Mouse (Mus musculus): ENCODE measurements around the gene Nol9. TPM values are rescaled to one million over a fixed set of nuclear protein-coding genes. Genes with fewer than 3 reads are reported as not detected.

Gene Nol9
- polyA plus RNA-seq, 1 experiment from 2014 or later, result 41.0 TPM

DNA sequence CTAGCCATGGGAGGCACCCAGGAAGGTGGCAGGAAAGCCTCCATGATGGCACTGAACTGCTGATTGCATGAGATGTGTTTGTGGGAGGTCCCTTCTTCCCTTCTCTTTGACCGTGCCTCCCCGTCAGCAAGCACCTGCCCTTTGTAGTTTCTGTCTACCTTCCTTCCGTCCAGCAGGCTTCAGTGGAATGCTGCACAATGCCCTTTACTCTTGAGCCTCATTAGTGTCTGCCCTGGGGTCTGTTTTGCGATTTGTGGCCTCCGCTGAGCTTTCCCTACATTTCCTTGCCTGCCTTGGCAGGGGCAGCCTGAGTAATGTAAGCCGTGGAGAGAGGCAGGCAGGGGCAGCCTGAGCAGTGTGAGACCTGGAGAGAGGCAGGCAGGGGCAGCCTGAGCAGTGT is 5.5 kb downstream of the Nol9 start:
- Histone ChIP-seq H3K36me3 (ENCODE audit: control insufficient read depth, insufficient read depth, low read length) (peaks cover 24% of the 10 kb centered on the region), H3K4me2 (ENCODE audit: low read depth, low read length, severe bottlenecking) (no peak overlapping the region), H3K4me1 (replicated peaks; ENCODE audit: control insufficient read depth, insufficient read depth, low read length) (peaks cover 9% of the 10 kb centered on the region), H3K27ac (ENCODE audit: low read depth, low read length) (no peak overlapping the region), H3K9ac (ENCODE audit: low read length) (no peak overlapping the region), H3K9me3 (ENCODE audit: control insufficient read depth, low read length) (no peaks in the 10 kb centered on the region), H3K4me3 (ENCODE audit: low read depth, low read length) (no peak overlapping the region), H3K27me3 (ENCODE audit: control insufficient read depth, insufficient read depth, low read length) (no peaks in the 10 kb centered on the region)
- DNase-seq (ENCODE audit: low spot score) (no peak), ATAC-seq (replicated peaks; ENCODE audit: low FRiP score) (no peak)
- WGBS, result 80% methylated on average over 6 of the region's 6 CpGs

GRCm38 (mm10) chr4:152062390-152063110 is 23.4 kb downstream of the Nol9 start:
- Histone ChIP-seq H3K27me3 (ENCODE audit: control insufficient read depth, insufficient read depth, low read length) (no peaks in the 10 kb centered on the region), H3K4me2 (ENCODE audit: low read depth, low read length, severe bottlenecking) (no peak overlapping the region), H3K4me3 (ENCODE audit: low read depth, low read length) (no peak overlapping the region), H3K4me1 (replicated peaks; ENCODE audit: control insufficient read depth, insufficient read depth, low read length) (no peaks in the 10 kb centered on the region), H3K9me3 (ENCODE audit: control insufficient read depth, low read length) (no peaks in the 10 kb centered on the region), H3K9ac (ENCODE audit: low read length) (no peak overlapping the region), H3K36me3 (ENCODE audit: control insufficient read depth, insufficient read depth, low read length) (peaks cover 4% of the 10 kb centered on the region; the same call in 1 of the 2 replicates), H3K27ac (ENCODE audit: low read depth, low read length) (no peak overlapping the region)
- 83% methylated on average over 9 of the region's 9 CpGs for WGBS
- no peak for ATAC-seq (replicated peaks; ENCODE audit: low FRiP score)
- DNase-seq (ENCODE audit: low spot score), result no peak

- Histone ChIP-seq H3K9ac (ENCODE audit: low read length) (no peak overlapping the region), H3K4me1 (replicated peaks; ENCODE audit: control insufficient read depth, insufficient read depth, low read length) (no peaks in the 10 kb centered on the region), H3K9me3 (ENCODE audit: control insufficient read depth, low read length) (no peaks in the 10 kb centered on the region), H3K36me3 (ENCODE audit: control insufficient read depth, insufficient read depth, low read length) (no peaks in the 10 kb centered on the region), H3K27me3 (ENCODE audit: control insufficient read depth, insufficient read depth, low read length) (no peaks in the 10 kb centered on the region), H3K4me3 (ENCODE audit: low read depth, low read length) (no peak overlapping the region), H3K4me2 (ENCODE audit: low read depth, low read length, severe bottlenecking) (no peak overlapping the region), H3K27ac (ENCODE audit: low read depth, low read length) (no peak overlapping the region)
- ATAC-seq (replicated peaks; ENCODE audit: low FRiP score) (no peak), DNase-seq (ENCODE audit: low spot score) (no peak)
Observed at GRCm38 (mm10) chr4:152067280-152067679, 28.2 kb downstream of the Nol9 start.

DNA sequence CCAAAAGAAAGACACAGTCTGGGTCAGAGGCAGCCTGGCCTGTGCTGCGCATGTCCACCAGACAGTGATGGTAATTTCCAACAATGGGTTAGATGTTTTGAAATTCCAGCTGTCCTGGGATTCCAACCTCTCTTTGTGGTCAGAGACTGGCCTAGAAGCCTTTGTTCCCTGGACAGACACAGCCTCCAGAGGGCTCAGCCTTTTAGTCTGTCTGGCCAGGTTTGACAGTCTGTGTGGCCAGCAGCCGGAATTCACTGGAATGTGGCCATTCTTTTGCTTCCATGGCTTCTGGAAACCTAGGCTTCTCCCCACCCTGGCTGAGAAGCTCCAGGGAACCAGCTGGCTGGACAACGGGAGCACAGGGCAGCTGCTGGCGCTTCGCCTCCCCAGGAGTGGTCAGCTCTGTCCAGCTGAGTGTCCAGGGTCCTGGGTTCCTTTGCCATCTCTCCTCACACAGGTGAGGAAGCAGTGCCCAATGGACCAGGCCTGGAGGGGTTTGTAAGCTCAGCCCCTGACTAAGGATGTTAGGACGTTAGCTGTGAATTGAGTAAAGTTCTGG is 29.1 kb downstream of the Nol9 start:
- Histone ChIP-seq H3K36me3 (ENCODE audit: control insufficient read depth, insufficient read depth, low read length) (no peaks in the 10 kb centered on the region), H3K9me3 (ENCODE audit: control insufficient read depth, low read length) (no peaks in the 10 kb centered on the region), H3K4me3 (ENCODE audit: low read depth, low read length) (no peak overlapping the region), H3K4me1 (replicated peaks; ENCODE audit: control insufficient read depth, insufficient read depth, low read length) (no peaks in the 10 kb centered on the region), H3K9ac (ENCODE audit: low read length) (no peak overlapping the region), H3K4me2 (ENCODE audit: low read depth, low read length, severe bottlenecking) (no peak overlapping the region), H3K27ac (ENCODE audit: low read depth, low read length) (no peak overlapping the region), H3K27me3 (ENCODE audit: control insufficient read depth, insufficient read depth, low read length) (no peaks in the 10 kb centered on the region)
- ATAC-seq (replicated peaks; ENCODE audit: low FRiP score), result no peak
- WGBS, result 75% methylated on average over 6 of the region's 6 CpGs
- DNase-seq (ENCODE audit: low spot score), result no peak

- WGBS, result 87% methylated on average over 3 of the region's 3 CpGs
- DNase-seq (ENCODE audit: low spot score) (no peak), ATAC-seq (replicated peaks; ENCODE audit: low FRiP score) (no peak)
Observed at GRCm38 (mm10) chr4:152069245-152069644, 30.1 kb downstream of the Nol9 start.

GRCm38 (mm10) chr4:152070494-152071396 is 31.6 kb downstream of the Nol9 start:
- H3K9ac ChIP-seq (ENCODE audit: low read length), result no peak overlapping the region
- no peak overlapping the region for H3K27ac ChIP-seq (ENCODE audit: low read depth, low read length)
- H3K4me2 ChIP-seq (ENCODE audit: low read depth, low read length, severe bottlenecking), result no peak overlapping the region
- DNase-seq (ENCODE audit: low spot score) (no peak), ATAC-seq (replicated peaks; ENCODE audit: low FRiP score) (no peak)
- no peaks in the 10 kb centered on the region for H3K4me1 ChIP-seq (replicated peaks; ENCODE audit: control insufficient read depth, insufficient read depth, low read length)
- 77% methylated on average over 11 of the region's 11 CpGs for WGBS
- H3K27me3 ChIP-seq (ENCODE audit: control insufficient read depth, insufficient read depth, low read length), result no peaks in the 10 kb centered on the region
- H3K4me3 ChIP-seq (ENCODE audit: low read depth, low read length), result no peak overlapping the region
- H3K9me3 ChIP-seq (ENCODE audit: control insufficient read depth, low read length), result no peaks in the 10 kb centered on the region
- no peaks in the 10 kb centered on the region for H3K36me3 ChIP-seq (ENCODE audit: control insufficient read depth, insufficient read depth, low read length)

More at GRCm38 (mm10) chr4:152069245-152069644, 30.1 kb downstream of the Nol9 start:
- H3K4me2 ChIP-seq (ENCODE audit: low read depth, low read length, severe bottlenecking), result no peak overlapping the region
- H3K9ac ChIP-seq (ENCODE audit: low read length), result no peak overlapping the region
- no peaks in the 10 kb centered on the region for H3K9me3 ChIP-seq (ENCODE audit: control insufficient read depth, low read length)
- H3K27me3 ChIP-seq (ENCODE audit: control insufficient read depth, insufficient read depth, low read length), result no peaks in the 10 kb centered on the region
- H3K4me3 ChIP-seq (ENCODE audit: low read depth, low read length), result no peak overlapping the region
- no peaks in the 10 kb centered on the region for H3K36me3 ChIP-seq (ENCODE audit: control insufficient read depth, insufficient read depth, low read length)
- H3K27ac ChIP-seq (ENCODE audit: low read depth, low read length), result no peak overlapping the region
- H3K4me1 ChIP-seq (replicated peaks; ENCODE audit: control insufficient read depth, insufficient read depth, low read length), result no peaks in the 10 kb centered on the region

- WGBS, result 72% methylated on average over 10 of the region's 10 CpGs
- DNase-seq (ENCODE audit: low spot score), result no peak
- no peak within 1 kb of the TSS for H3K27ac ChIP-seq (ENCODE audit: low read depth, low read length)
Observed at GRCm38 (mm10) chr4:152072121-152072601, 33.0 kb downstream of the Nol9 start, which contains the start of gene Plekhg5. Plekhg5 (plus strand) TSS chr4:152072498.

DNA sequence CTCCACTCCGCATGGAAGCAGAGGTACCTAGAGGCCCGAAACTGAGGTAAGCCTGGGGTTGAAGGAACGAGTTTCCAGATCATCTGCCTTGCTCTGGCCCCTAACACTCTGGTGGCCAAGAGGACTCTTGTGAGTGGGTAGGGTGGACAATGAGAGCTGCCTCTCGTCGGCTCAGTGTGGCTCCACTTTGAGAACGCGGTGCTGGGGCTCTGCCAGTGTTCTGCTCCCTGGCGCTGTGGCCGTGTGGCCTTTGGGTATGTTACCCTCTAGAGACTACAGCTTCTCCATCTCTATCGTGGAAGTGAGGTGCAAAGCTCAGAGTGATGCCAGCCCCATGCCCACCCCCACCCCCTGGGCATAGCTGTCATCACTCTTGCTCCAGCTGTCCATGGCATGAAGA is 33.5 kb downstream of the Nol9 start:
- Histone ChIP-seq H3K27me3 (ENCODE audit: control insufficient read depth, insufficient read depth, low read length) (no peaks in the 10 kb centered on the region), H3K4me3 (ENCODE audit: low read depth, low read length) (no peak overlapping the region), H3K9me3 (ENCODE audit: control insufficient read depth, low read length) (no peaks in the 10 kb centered on the region), H3K27ac (ENCODE audit: low read depth, low read length) (no peak overlapping the region), H3K36me3 (ENCODE audit: control insufficient read depth, insufficient read depth, low read length) (no peaks in the 10 kb centered on the region), H3K9ac (ENCODE audit: low read length) (no peak overlapping the region), H3K4me2 (ENCODE audit: low read depth, low read length, severe bottlenecking) (no peak overlapping the region), H3K4me1 (replicated peaks; ENCODE audit: control insufficient read depth, insufficient read depth, low read length) (no peaks in the 10 kb centered on the region)
- DNase-seq (ENCODE audit: low spot score) (no peak), ATAC-seq (replicated peaks; ENCODE audit: low FRiP score) (no peak)
- WGBS, result 74% methylated on average over 10 of the region's 10 CpGs

More at GRCm38 (mm10) chr4:152072121-152072601, 33.0 kb downstream of the Nol9 start, which contains the start of gene Plekhg5:
- Histone ChIP-seq H3K27me3 (ENCODE audit: control insufficient read depth, insufficient read depth, low read length) (no peaks in the 10 kb centered on the region), H3K4me3 (ENCODE audit: low read depth, low read length) (no peak within 1 kb of the TSS), H3K4me1 (replicated peaks; ENCODE audit: control insufficient read depth, insufficient read depth, low read length) (no peaks in the 10 kb centered on the region), H3K36me3 (ENCODE audit: control insufficient read depth, insufficient read depth, low read length) (no peaks in the 10 kb centered on the region), H3K4me2 (ENCODE audit: low read depth, low read length, severe bottlenecking) (no peak within 1 kb of the TSS), H3K9me3 (ENCODE audit: control insufficient read depth, low read length) (no peaks in the 10 kb centered on the region), H3K9ac (ENCODE audit: low read length) (no peak within 1 kb of the TSS)
- no peak for ATAC-seq (replicated peaks; ENCODE audit: low FRiP score)

Data from forebrain, embryonic 11.5 days (tissue).